Mouse (Mus musculus) limb, embryonic 13.5 days (tissue): Measurements from ENCODE around the gene Ppp4c. TPM values are rescaled to one million over a fixed set of nuclear protein-coding genes. Genes with fewer than 3 reads are reported as not detected.

Source experiments
- ATAC-seq: fragments of 200-750 bp; cut with Nextera tagmentation; 2 replicates; pipeline ENCODE4 v1.8.0; 2017; ENCODE audit warnings: low read depth, moderate number of reproducible peaks, moderate TSS enrichment; ENCODE audit not compliant: low FRiP score
- H3K27ac ChIP-seq: fragments of 300-500 bp; sonication (generic); 2 replicates; pipeline ENCODE4 v1.5.1; 2015; ENCODE audit warnings: inconsistent platforms, mild to moderate bottlenecking, moderate library complexity
- H3K27me3 ChIP-seq: fragments of 300-500 bp; sonication (generic); 2 replicates; pipeline ENCODE4 v1.6.1; 2015; ENCODE audit warnings: mild to moderate bottlenecking, inconsistent platforms
- H3K36me3 ChIP-seq: fragments of 300-500 bp; sonication (generic); 2 replicates; pipeline ENCODE4 v1.6.1; 2015; ENCODE audit warnings: inconsistent platforms, mild to moderate bottlenecking, moderate library complexity
- H3K4me1 ChIP-seq: fragments of 300-500 bp; sonication (generic); 2 replicates; pipeline ENCODE4 v1.6.1; 2015; ENCODE audit warnings: inconsistent platforms
- H3K4me2 ChIP-seq: fragments of 300-500 bp; sonication (generic); replicated peaks from 2 replicates; pipeline ENCODE4 v1.6.1; 2015; ENCODE audit warnings: inconsistent platforms, mild to moderate bottlenecking, moderate library complexity
- H3K4me3 ChIP-seq: fragments of 300-500 bp; sonication (generic); 2 replicates; pipeline ENCODE4 v1.5.1; 2015; ENCODE audit warnings: moderate library complexity, mild to moderate bottlenecking, inconsistent platforms
- H3K9ac ChIP-seq: fragments of 300-500 bp; sonication (generic); 2 replicates; pipeline ENCODE4 v1.6.1; 2015; ENCODE audit warnings: mild to moderate bottlenecking, inconsistent platforms
- H3K9me3 ChIP-seq: fragments of 300-500 bp; sonication (generic); 2 replicates; pipeline ENCODE4 v1.6.1; 2016; ENCODE audit warnings: inconsistent platforms
- WGBS: fragments of 180-500 bp; shearing (Covaris S2); methylation state at CpG from one replicate; pipeline ENCODE4 v1.1.7; 2015; 5-methylcytosine and 5-hydroxymethylcytosine counted together
- polyA plus RNA-seq: library from polyadenylated mRNA; unstranded; fragments of >200 nt; fragmentation: Nextera tagmentation; extraction: Ambion mirVana; gene quantifications from 2 replicates; pipeline ENCODE4 v1.2.1, GENCODE M21; 2015

The Ppp4c gene
- polyA plus RNA-seq, 1 experiment from 2014 or later, result 287 TPM

GRCm38 (mm10) chr7:126760956-126761355 lies 31.3 kb downstream of the Ppp4c start:
- peak overlapping the region; percentile 69 for H3K27ac ChIP-seq
- 76% methylated on average over 4 of the region's 4 CpGs for WGBS
- no peak for ATAC-seq

DNA sequence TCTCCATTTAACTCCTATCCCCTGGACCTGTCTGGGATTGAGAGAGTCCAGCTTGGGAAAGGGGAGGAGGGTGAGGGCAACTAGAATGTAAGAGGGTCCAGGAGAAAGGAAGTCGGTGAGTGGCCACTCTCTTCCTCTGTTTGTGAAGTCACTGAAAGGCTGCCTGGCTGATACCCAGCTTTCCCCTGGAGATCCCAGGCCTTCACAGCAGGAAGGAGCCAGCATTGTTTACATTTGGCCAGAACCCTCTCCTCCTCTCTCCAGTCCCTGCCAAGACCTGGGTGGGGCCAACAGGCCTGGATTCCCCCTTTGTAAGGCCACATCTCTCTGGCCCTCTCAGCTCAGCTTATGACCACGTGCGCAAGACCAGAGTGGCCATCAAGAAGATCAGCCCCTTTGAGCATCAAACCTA lies 31.9 kb downstream of the Ppp4c start:
- 0 out of 2 replicates have a peak, but pooled peaks have one; percentile 13 for ATAC-seq
- WGBS, result 27% methylated on average over 3 of the region's 3 CpGs

More at GRCm38 (mm10) chr7:126760956-126761355, 31.3 kb downstream of the Ppp4c start:
- peak overlapping the region; percentile 85 for H3K9ac ChIP-seq
- H3K4me1 ChIP-seq, result peaks cover 36% of the 10 kb centered on the region
- H3K9me3 ChIP-seq, result no peaks in the 10 kb centered on the region
- peak overlapping the region; percentile 93 for H3K4me2 ChIP-seq
- H3K36me3 ChIP-seq, result peaks cover 35% of the 10 kb centered on the region
- no peaks in the 10 kb centered on the region for H3K27me3 ChIP-seq
- peak overlapping the region; percentile 82 for H3K4me3 ChIP-seq

GRCm38 (mm10) chr7:126759672-126760390 lies 32.5 kb downstream of the Ppp4c start:
- WGBS, result under 1% methylated on average over 21 of the region's 24 CpGs
- Histone ChIP-seq H3K36me3 (peaks cover 24% of the 10 kb centered on the region), H3K27me3 (no peaks in the 10 kb centered on the region), H3K4me1 (peaks cover 39% of the 10 kb centered on the region), H3K27ac (peak overlapping the region; percentile 69), H3K9me3 (no peaks in the 10 kb centered on the region), H3K4me3 (peak overlapping the region; percentile 82), H3K4me2 (peak overlapping the region; percentile 93), H3K9ac (peak overlapping the region; percentile 85)
- peak; percentile 46 for ATAC-seq

More for the DNA sequence above, 31.9 kb downstream of the Ppp4c start:
- peak overlapping the region; percentile 93 for H3K4me2 ChIP-seq
- peak overlapping the region; percentile 69 for H3K27ac ChIP-seq
- peak overlapping the region; percentile 85 for H3K9ac ChIP-seq
- H3K36me3 ChIP-seq, result peaks cover 29% of the 10 kb centered on the region
- peak overlapping the region; percentile 82 for H3K4me3 ChIP-seq
- no peaks in the 10 kb centered on the region for H3K9me3 ChIP-seq
- peaks cover 36% of the 10 kb centered on the region for H3K4me1 ChIP-seq
- H3K27me3 ChIP-seq, result no peaks in the 10 kb centered on the region

DNA sequence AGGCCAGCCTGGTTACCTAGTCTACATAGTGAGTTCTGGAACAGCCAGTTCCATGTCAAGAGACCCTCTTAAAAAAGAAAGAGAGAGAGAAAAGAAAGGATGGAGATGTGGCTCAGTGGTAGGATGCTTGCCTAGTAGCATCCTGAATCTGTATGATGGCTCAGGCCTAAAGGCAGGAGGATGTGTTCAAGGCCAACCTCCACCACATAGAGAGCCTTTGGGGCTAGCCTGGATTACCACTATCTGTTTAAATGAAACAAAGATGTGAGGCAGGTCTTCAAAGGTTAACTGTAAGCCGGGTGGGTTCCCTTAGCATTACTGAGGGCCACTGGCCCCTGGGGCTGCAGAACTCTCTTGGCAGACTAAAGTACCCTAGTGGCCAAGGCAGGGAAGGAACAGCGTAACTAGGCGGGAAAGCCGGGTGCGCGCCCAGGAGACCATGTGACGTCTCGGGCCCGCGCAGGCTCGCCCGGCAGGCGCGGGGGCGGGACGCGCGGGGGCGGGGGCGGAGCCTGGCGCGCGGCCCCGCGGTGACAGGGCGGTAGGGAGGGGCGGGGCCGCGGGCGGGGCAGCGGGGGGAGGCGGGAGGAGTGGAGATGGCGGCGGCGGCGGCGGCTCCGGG lies 33.1 kb downstream of the Ppp4c start, which contains the start of gene Mapk3:
Gene Mapk3 (plus strand): TSS at position 552 of the 622 bp plus-strand sequence.
- no peaks in the 10 kb centered on the region for H3K9me3 ChIP-seq
- peaks cover 39% of the 10 kb centered on the region for H3K4me1 ChIP-seq
- peak within 1 kb of the TSS; percentile 82 for H3K4me3 ChIP-seq
- H3K4me2 ChIP-seq, result peak within 1 kb of the TSS; percentile 93
- H3K9ac ChIP-seq, result peak within 1 kb of the TSS; percentile 85
- H3K27me3 ChIP-seq, result no peaks in the 10 kb centered on the region
- WGBS, result 1% methylated on average over 30 of the region's 38 CpGs
- H3K27ac ChIP-seq, result peak within 1 kb of the TSS; percentile 69
- H3K36me3 ChIP-seq, result peaks cover 17% of the 10 kb centered on the region
- peak; percentile 73 for ATAC-seq

DNA sequence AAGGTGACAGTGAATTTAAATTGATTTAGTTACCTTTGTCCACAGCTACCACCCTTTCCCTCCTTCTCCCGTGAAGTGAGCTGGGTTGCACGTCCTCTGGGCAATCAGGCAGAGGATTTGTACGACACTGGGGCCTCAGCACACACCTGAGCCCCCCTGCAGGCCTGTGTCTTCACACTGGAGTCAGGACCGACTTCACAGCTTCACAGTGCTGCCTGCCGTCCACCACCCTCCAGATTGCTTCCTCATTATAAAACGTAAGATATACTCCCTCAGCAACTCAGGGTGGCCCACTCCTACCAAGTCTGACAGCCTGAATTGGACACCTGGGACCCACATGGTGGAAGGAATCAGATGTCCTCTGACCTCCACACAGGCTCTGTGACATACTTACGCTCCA lies 33.8 kb downstream of the Ppp4c start:
- Histone ChIP-seq H3K4me2 (no peak overlapping the region; the same call in 1 of the 2 replicates), H3K36me3 (peaks cover 11% of the 10 kb centered on the region), H3K27me3 (no peaks in the 10 kb centered on the region), H3K4me1 (peaks cover 39% of the 10 kb centered on the region), H3K4me3 (no peak overlapping the region), H3K27ac (no peak overlapping the region), H3K9ac (no peak overlapping the region; the same call in 1 of the 2 replicates), H3K9me3 (no peaks in the 10 kb centered on the region)
- WGBS, result 56% methylated on average over 7 of the region's 7 CpGs
- no peak for ATAC-seq

DNA sequence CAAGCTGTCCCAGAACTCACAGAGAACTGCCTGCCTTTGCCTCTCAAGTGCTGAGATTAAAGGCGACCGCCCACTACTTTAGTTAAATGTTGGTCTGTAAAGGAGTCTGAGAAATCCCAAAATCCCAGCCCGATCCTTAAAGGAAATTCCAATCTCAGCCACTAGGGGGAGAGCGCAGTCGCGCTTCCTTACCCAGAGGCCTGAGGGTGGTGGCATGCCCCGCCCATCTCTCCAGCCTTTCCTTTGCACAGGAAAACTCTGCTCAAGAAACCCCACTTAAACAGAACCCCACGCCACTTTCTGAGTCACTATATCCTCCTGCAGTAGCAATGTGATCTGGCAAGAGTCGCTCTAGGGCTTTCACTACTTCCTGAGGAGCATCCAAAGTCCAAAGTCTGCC lies 37.4 kb downstream of the Ppp4c start:
- H3K4me1 ChIP-seq, result peaks cover 13% of the 10 kb centered on the region
- no peaks in the 10 kb centered on the region for H3K9me3 ChIP-seq
- peak overlapping the region; percentile 65; the same call in 1 of the 2 replicates for H3K9ac ChIP-seq
- no peaks in the 10 kb centered on the region for H3K36me3 ChIP-seq
- ATAC-seq, result peak; percentile 58; the same call in 1 of the 2 replicates
- H3K27me3 ChIP-seq, result no peaks in the 10 kb centered on the region
- 3% methylated on average over 9 of the region's 9 CpGs for WGBS
- no peak overlapping the region for H3K4me3 ChIP-seq
- peak overlapping the region; percentile 59 for H3K27ac ChIP-seq
- H3K4me2 ChIP-seq, result peak overlapping the region; percentile 39

- Histone ChIP-seq H3K9ac (no peak overlapping the region), H3K4me3 (no peak overlapping the region), H3K36me3 (no peaks in the 10 kb centered on the region), H3K4me1 (peaks cover 8% of the 10 kb centered on the region; the same call in 1 of the 2 replicates), H3K27me3 (no peaks in the 10 kb centered on the region), H3K4me2 (no peak overlapping the region), H3K27ac (no peak overlapping the region), H3K9me3 (no peaks in the 10 kb centered on the region)
- ATAC-seq, result no peak
- whole genome bisulfite sequencing, result 96% methylated on average over 17 of the region's 17 CpGs
These were observed 42.5 kb downstream of the Ppp4c start for GRCm38 (mm10) chr7:126749582-126750343.

- WGBS, result 73% methylated on average over 7 of the region's 7 CpGs
- H3K4me2 ChIP-seq, result no peak overlapping the region
- peaks cover 9% of the 10 kb centered on the region; the same call in 1 of the 2 replicates for H3K4me1 ChIP-seq
- no peaks in the 10 kb centered on the region for H3K36me3 ChIP-seq
- no peak overlapping the region for H3K27ac ChIP-seq
- no peaks in the 10 kb centered on the region for H3K27me3 ChIP-seq
- H3K4me3 ChIP-seq, result no peak overlapping the region
- no peak for ATAC-seq
- H3K9me3 ChIP-seq, result no peaks in the 10 kb centered on the region
- H3K9ac ChIP-seq, result no peak overlapping the region
These were observed 43.5 kb downstream of the Ppp4c start for GRCm38 (mm10) chr7:126748824-126749223.

DNA sequence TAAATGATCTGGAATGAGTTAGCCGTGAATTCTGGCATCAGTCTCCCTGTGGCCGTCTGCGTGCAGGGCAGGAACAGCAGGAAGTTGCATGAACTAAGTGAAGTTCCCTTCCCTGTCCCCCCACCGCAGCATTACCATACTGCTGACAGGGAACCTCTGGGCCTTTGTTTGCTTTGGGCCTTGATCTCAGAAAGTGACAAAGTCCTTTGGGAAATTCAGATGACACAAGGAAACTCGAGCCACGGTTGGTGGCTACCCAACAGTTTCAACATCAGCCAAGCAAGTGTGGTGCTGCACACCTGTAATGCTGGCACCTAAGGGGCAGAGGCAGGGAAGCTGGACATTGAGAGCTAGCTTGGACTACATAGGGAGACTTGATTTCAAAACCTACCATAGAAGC lies 45.5 kb downstream of the Ppp4c start:
- no peaks in the 10 kb centered on the region for H3K27me3 ChIP-seq
- H3K4me2 ChIP-seq, result no peak overlapping the region
- H3K4me1 ChIP-seq, result peaks cover 9% of the 10 kb centered on the region; the same call in 1 of the 2 replicates
- WGBS, result 20% methylated on average over 6 of the region's 6 CpGs
- no peaks in the 10 kb centered on the region for H3K36me3 ChIP-seq
- H3K9ac ChIP-seq, result no peak overlapping the region; the same call in 1 of the 2 replicates
- H3K4me3 ChIP-seq, result no peak overlapping the region
- no peak overlapping the region for H3K27ac ChIP-seq
- H3K9me3 ChIP-seq, result no peaks in the 10 kb centered on the region
- no peak for ATAC-seq

GRCm38 (mm10) chr7:126746066-126746465 lies 46.2 kb downstream of the Ppp4c start:
- 86% methylated on average over 12 of the region's 12 CpGs for WGBS
- Histone ChIP-seq H3K36me3 (no peaks in the 10 kb centered on the region), H3K27me3 (no peaks in the 10 kb centered on the region), H3K27ac (no peak overlapping the region), H3K4me1 (peaks cover 10% of the 10 kb centered on the region; the same call in 1 of the 2 replicates), H3K4me3 (no peak overlapping the region), H3K9me3 (no peaks in the 10 kb centered on the region), H3K4me2 (no peak overlapping the region), H3K9ac (no peak overlapping the region)
- ATAC-seq, result no peak

GRCm38 (mm10) chr7:126741964-126742482 lies 50.3 kb downstream of the Ppp4c start:
- no peaks in the 10 kb centered on the region for H3K27me3 ChIP-seq
- H3K27ac ChIP-seq, result no peak overlapping the region
- no peak for ATAC-seq
- H3K36me3 ChIP-seq, result no peaks in the 10 kb centered on the region
- H3K4me2 ChIP-seq, result no peak overlapping the region
- H3K4me3 ChIP-seq, result no peak overlapping the region
- 92% methylated on average over 13 of the region's 13 CpGs for WGBS
- H3K4me1 ChIP-seq, result peaks cover 13% of the 10 kb centered on the region; the same call in 1 of the 2 replicates
- no peak overlapping the region for H3K9ac ChIP-seq
- no peaks in the 10 kb centered on the region for H3K9me3 ChIP-seq
